Mouse (Mus musculus) intestine, embryonic 16.5 days (tissue): Measurements from ENCODE around the gene Uck2. TPM values are rescaled to one million over a fixed set of nuclear protein-coding genes. Genes with fewer than 3 reads are reported as not detected.

Experiments
- ATAC-seq: fragments of 200-750 bp; cut with Nextera tagmentation; 2 replicates; pipeline ENCODE4 v1.8.0; 2017; ENCODE audit warnings: moderate TSS enrichment, moderate library complexity
- H3K27ac ChIP-seq: fragments of 300-500 bp; sonication (generic); 2 replicates; pipeline ENCODE4 v1.5.1; 2014; ENCODE audit warnings: mild to moderate bottlenecking, low read length
- H3K27me3 ChIP-seq: fragments of 300-500 bp; sonication (generic); replicated peaks from 2 replicates; pipeline ENCODE4 v1.6.1; 2014; ENCODE audit warnings: low read length, control low read depth, mixed read lengths; ENCODE audit not compliant: control insufficient read depth, insufficient read depth
- H3K36me3 ChIP-seq: fragments of 300-500 bp; sonication (generic); 2 replicates; pipeline ENCODE4 v1.6.1; 2014; ENCODE audit warnings: low read length, control low read depth; ENCODE audit not compliant: control insufficient read depth, insufficient read depth
- H3K4me1 ChIP-seq: fragments of 300-500 bp; sonication (generic); 2 replicates; pipeline ENCODE4 v1.6.1; 2014; ENCODE audit warnings: low read length, control low read depth, mixed read lengths; ENCODE audit not compliant: control insufficient read depth, insufficient read depth
- H3K4me2 ChIP-seq: fragments of 300-500 bp; sonication (generic); 2 replicates; pipeline ENCODE4 v1.6.1; 2014; ENCODE audit warnings: low read depth, low read length, control low read depth
- H3K4me3 ChIP-seq: fragments of 300-500 bp; sonication (generic); 2 replicates; pipeline ENCODE4 v1.5.1; 2014; ENCODE audit warnings: mild to moderate bottlenecking, low read length
- H3K9ac ChIP-seq: fragments of 300-500 bp; sonication (generic); 2 replicates; pipeline ENCODE4 v1.6.1; 2014; ENCODE audit warnings: low read depth, low read length
- H3K9me3 ChIP-seq: fragments of 300-500 bp; sonication (generic); 2 replicates; pipeline ENCODE4 v1.6.1; 2016; ENCODE audit warnings: low read length, control low read depth; ENCODE audit not compliant: control insufficient read depth
- WGBS: fragments of 180-500 bp; shearing (Covaris S2); extraction: QIAGEN DNeasy Blood & Tissue Kit; methylation state at CpG from one replicate; pipeline ENCODE4 v1.1.7; 2014; 5-methylcytosine and 5-hydroxymethylcytosine counted together
- polyA plus RNA-seq: library from polyadenylated mRNA; unstranded; fragments of >200 nt; fragmentation: Nextera tagmentation; extraction: Ambion mirVana; gene quantifications from 2 replicates; pipeline ENCODE4 v1.2.1, GENCODE M21; 2015

Gene Uck2
- polyA plus RNA-seq, 1 experiment from 2014 or later = 36.8 TPM

- Histone ChIP-seq H3K36me3 (no peaks in the 10 kb centered on the region), H3K4me2 (no peak overlapping the region), H3K4me3 (no peak overlapping the region), H3K27me3 (no peaks in the 10 kb centered on the region), H3K9ac (no peak overlapping the region), H3K9me3 (no peaks in the 10 kb centered on the region), H3K27ac (no peak overlapping the region), H3K4me1 (peaks cover 27% of the 10 kb centered on the region)
- no peak for ATAC-seq
- WGBS = 80% methylated on average over 9 of the region's 9 CpGs
Measured at GRCm38 (mm10) chr1:167247886-167248285, 37.2 kb downstream of the Uck2 start.

DNA sequence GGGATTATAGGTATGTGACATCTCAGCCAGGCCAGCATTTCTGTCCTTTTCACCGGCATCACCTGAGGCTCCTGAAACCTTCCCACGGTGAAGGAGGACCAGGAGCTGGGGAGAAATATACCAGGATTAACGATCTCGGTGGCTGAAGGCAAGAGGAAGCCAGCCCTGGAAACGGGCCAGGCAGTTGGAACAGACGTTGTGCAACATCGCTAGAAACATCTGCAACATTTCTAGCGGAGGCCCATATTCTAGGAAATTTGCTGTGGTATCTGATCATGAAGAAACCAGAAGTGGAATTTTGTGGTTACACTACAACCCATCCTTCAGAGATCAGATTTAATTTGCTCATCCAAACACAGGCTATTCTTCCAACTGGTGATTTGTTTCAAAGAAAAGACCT, 38.1 kb downstream of the Uck2 start:
- Histone ChIP-seq H3K4me2 (no peak overlapping the region), H3K9ac (no peak overlapping the region), H3K36me3 (no peaks in the 10 kb centered on the region), H3K4me3 (no peak overlapping the region), H3K27me3 (no peaks in the 10 kb centered on the region), H3K27ac (peak overlapping the region; percentile 43; the same call in 1 of the 2 replicates), H3K9me3 (no peaks in the 10 kb centered on the region), H3K4me1 (peaks cover 34% of the 10 kb centered on the region)
- ATAC-seq = peak; percentile 44; the same call in 1 of the 2 replicates
- 39% methylated on average over 8 of the region's 8 CpGs for WGBS

GRCm38 (mm10) chr1:167246275-167246674, 38.8 kb downstream of the Uck2 start:
- Histone ChIP-seq H3K9ac (no peak overlapping the region), H3K4me3 (no peak overlapping the region), H3K36me3 (no peaks in the 10 kb centered on the region), H3K27me3 (no peaks in the 10 kb centered on the region), H3K27ac (no peak overlapping the region), H3K4me2 (no peak overlapping the region), H3K9me3 (no peaks in the 10 kb centered on the region), H3K4me1 (peaks cover 35% of the 10 kb centered on the region)
- 76% methylated on average over 9 of the region's 9 CpGs for WGBS
- ATAC-seq = no peak

GRCm38 (mm10) chr1:167245180-167245641, 39.9 kb downstream of the Uck2 start:
- peak; percentile 32; the same call in 1 of the 2 replicates for ATAC-seq
- 54% methylated on average over 9 of the region's 9 CpGs for WGBS
- Histone ChIP-seq H3K4me3 (no peak overlapping the region), H3K27me3 (no peaks in the 10 kb centered on the region), H3K9me3 (no peaks in the 10 kb centered on the region), H3K36me3 (no peaks in the 10 kb centered on the region), H3K4me2 (no peak overlapping the region), H3K4me1 (peaks cover 35% of the 10 kb centered on the region), H3K9ac (no peak overlapping the region), H3K27ac (no peak overlapping the region)

- Histone ChIP-seq H3K4me1 (peaks cover 32% of the 10 kb centered on the region), H3K9ac (no peak overlapping the region), H3K27ac (no peak overlapping the region), H3K27me3 (no peaks in the 10 kb centered on the region), H3K4me3 (no peak overlapping the region), H3K4me2 (no peak overlapping the region), H3K36me3 (no peaks in the 10 kb centered on the region), H3K9me3 (no peaks in the 10 kb centered on the region)
- ATAC-seq = no peak
- 54% methylated on average over 7 of the region's 7 CpGs for WGBS
Measured at GRCm38 (mm10) chr1:167242191-167242681, 42.9 kb downstream of the Uck2 start.

DNA sequence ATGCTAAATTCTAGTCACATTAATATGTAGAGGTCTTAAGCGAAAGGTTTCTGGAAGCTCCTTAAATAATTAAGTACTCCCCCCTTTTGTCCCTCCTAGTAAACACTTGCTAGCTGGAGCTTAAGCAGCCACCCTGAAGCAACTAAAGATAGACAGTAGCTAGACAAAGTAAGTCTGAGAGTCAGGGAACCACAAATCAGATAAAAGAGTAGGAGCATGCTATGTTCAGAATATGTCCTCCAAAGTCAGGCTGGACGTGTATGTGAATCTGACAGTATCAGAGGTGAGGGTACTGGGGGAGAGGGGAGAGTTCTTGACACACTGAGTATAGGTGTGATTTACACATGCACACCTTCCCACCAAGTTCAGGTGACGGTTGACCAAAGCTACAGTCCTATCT, 43.6 kb downstream of the Uck2 start:
- Histone ChIP-seq H3K4me1 (peaks cover 25% of the 10 kb centered on the region; the same call in 1 of the 2 replicates), H3K9me3 (no peaks in the 10 kb centered on the region), H3K4me2 (no peak overlapping the region), H3K9ac (no peak overlapping the region), H3K27me3 (no peaks in the 10 kb centered on the region), H3K4me3 (no peak overlapping the region), H3K27ac (no peak overlapping the region), H3K36me3 (no peaks in the 10 kb centered on the region)
- no peak for ATAC-seq
- WGBS = 87% methylated on average over 3 of the region's 3 CpGs

GRCm38 (mm10) chr1:167240361-167240760, 44.8 kb downstream of the Uck2 start:
- no peaks in the 10 kb centered on the region for H3K36me3 ChIP-seq
- H3K4me3 ChIP-seq = no peak overlapping the region
- H3K4me1 ChIP-seq = peaks cover 19% of the 10 kb centered on the region; the same call in 1 of the 2 replicates
- no peaks in the 10 kb centered on the region for H3K27me3 ChIP-seq
- H3K9ac ChIP-seq = no peak overlapping the region
- no peaks in the 10 kb centered on the region for H3K9me3 ChIP-seq
- no peak for ATAC-seq
- H3K4me2 ChIP-seq = no peak overlapping the region
- H3K27ac ChIP-seq = no peak overlapping the region
- 56% methylated on average over 5 of the region's 5 CpGs for whole genome bisulfite sequencing

DNA sequence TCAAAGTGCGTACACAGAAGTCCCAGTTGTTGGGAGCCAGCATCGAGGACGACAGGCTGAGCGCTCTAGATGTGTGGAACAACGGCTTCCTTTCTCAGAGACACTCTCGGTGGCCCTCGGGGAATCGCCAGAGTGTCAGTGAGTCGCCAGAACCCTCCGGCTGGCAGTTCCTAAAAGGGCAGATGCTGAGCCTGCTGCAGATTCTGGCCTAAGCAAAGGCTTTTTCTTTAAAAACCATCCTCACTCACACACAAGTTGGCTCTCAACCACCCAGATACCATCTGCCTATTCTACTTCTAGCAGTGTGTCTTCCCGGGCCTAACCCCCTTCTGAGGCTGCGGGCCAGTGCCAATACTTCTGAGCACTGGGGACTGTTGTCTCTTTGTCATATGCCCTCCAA, 45.2 kb downstream of the Uck2 start:
- ATAC-seq = no peak
- 63% methylated on average over 12 of the region's 12 CpGs for WGBS
- Histone ChIP-seq H3K9ac (no peak overlapping the region), H3K27ac (no peak overlapping the region), H3K9me3 (no peaks in the 10 kb centered on the region), H3K4me3 (no peak overlapping the region), H3K4me1 (0 out of 2 replicates have a peak, but pooled peaks cover 15% of the 10 kb centered on the region), H3K36me3 (no peaks in the 10 kb centered on the region), H3K4me2 (no peak overlapping the region), H3K27me3 (no peaks in the 10 kb centered on the region)

DNA sequence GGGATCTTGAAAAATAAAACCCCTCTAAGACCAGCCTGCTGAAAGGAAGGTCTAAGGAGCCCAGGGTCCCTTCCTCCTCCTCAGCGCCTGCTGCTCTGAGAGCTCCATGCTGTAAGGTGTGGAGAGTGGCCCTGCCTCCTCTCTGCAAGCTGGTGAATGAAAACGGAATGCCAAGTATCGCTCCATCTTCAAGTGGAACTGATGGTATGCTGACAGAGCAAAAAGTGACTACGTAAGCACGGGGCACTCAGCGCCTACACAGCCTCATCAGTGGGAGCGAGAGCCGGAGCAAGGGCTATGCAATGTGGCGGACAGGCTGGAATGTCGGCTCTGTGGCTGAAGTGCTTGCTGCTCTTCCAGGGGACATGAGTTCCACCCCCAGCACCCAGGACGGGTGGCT, 47.3 kb downstream of the Uck2 start:
- 0 out of 2 replicates have a peak, but pooled peaks cover 15% of the 10 kb centered on the region for H3K4me1 ChIP-seq
- no peaks in the 10 kb centered on the region for H3K36me3 ChIP-seq
- H3K27me3 ChIP-seq = no peaks in the 10 kb centered on the region
- no peak overlapping the region for H3K4me3 ChIP-seq
- no peak overlapping the region for H3K27ac ChIP-seq
- no peak overlapping the region for H3K9ac ChIP-seq
- 85% methylated on average over 11 of the region's 11 CpGs for WGBS
- no peak overlapping the region for H3K4me2 ChIP-seq
- no peaks in the 10 kb centered on the region for H3K9me3 ChIP-seq
- no peak for ATAC-seq

DNA sequence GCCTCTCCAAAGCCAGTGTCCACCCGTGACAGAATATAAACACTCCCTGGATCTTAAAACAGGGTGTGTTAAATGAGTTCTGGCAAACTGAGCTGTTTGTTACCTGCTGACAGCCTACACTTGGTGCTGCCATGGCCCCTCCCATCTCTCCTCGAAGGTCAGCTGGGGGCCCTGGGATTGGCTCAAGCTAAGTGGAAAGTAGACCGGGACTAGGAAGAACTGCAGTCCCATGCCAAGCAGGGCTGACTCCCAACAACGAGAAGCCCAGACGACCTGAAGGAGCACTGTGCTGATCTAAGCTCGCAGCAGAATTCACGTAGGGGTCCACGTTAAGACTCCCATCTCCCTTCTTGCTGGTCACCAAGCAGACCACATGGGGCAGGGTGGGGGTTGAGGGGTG, 48.3 kb downstream of the Uck2 start:
- no peak for ATAC-seq
- no peak overlapping the region for H3K4me2 ChIP-seq
- H3K9me3 ChIP-seq = no peaks in the 10 kb centered on the region
- H3K9ac ChIP-seq = no peak overlapping the region
- no peak overlapping the region for H3K4me3 ChIP-seq
- 61% methylated on average over 8 of the region's 8 CpGs for WGBS
- no peaks in the 10 kb centered on the region for H3K27me3 ChIP-seq
- no peaks in the 10 kb centered on the region for H3K36me3 ChIP-seq
- 0 out of 2 replicates have a peak, but pooled peaks cover 7% of the 10 kb centered on the region for H3K4me1 ChIP-seq
- H3K27ac ChIP-seq = no peak overlapping the region
